Mouse (Mus musculus): ENCODE data around the gene Sugt1. TPM values are rescaled to one million over a fixed set of nuclear protein-coding genes. Genes with fewer than 3 reads are reported as not detected.

The Sugt1 gene
- total and polyA plus RNA-seq, 3 experiments, result 135 to 616 (median 175) TPM

- TF ChIP-seq POLR2AphosphoS5 (IDR thresholded peaks at IDR 0.05; ENCODE audit: borderline replicate concordance, low read depth, low read length), result no peak
- no peak for TF ChIP-seq HCFC1 (IDR thresholded peaks at IDR 0.05; ENCODE audit: low read depth, low read length)
- TF ChIP-seq TBP (IDR thresholded peaks at IDR 0.05; ENCODE audit: low read depth, low read length), result no peak
- TF ChIP-seq MYB (IDR thresholded peaks at IDR 0.05; ENCODE audit: low read depth, low read length), result no peak
- no peak for TF ChIP-seq EP300 (IDR thresholded peaks at IDR 0.05; ENCODE audit: low read depth in 1 of 2, low read length in 2 of 2)
- H3K36me3 ChIP-seq (ENCODE audit: control insufficient read depth in 1 of 2, insufficient read depth in 2 of 2, low read length in 2 of 2), result no peaks in the 10 kb centered on the region
- H3K4me3 ChIP-seq (ENCODE audit: control insufficient read depth in 1 of 2, insufficient read depth in 1 of 2, low read depth in 2 of 2, low read length in 2 of 2), result no peak overlapping the region
- H3K27me3 ChIP-seq (ENCODE audit: control insufficient read depth in 1 of 2, insufficient read depth in 2 of 2, low read length in 2 of 2), result peaks cover 0 to 1% of the 10 kb centered on the region in 2 experiments; a peak in 1 of 4 replicates
- DNase-seq (ENCODE audit: low read depth, low spot score), result no peak
- no peak overlapping the region for H3K27ac ChIP-seq (ENCODE audit: control insufficient read depth, low read depth, low read length)
- no peaks in the 10 kb centered on the region for H3K4me1 ChIP-seq (ENCODE audit: control insufficient read depth in 1 of 2, insufficient read depth in 2 of 2, low read length in 2 of 2)
- H3K9ac ChIP-seq (ENCODE audit: control insufficient read depth, low read depth, low read length, poor library complexity, severe bottlenecking), result no peak overlapping the region
- no peaks in the 10 kb centered on the region for H3K9me3 ChIP-seq (replicated peaks; ENCODE audit: insufficient read depth, low read length)
- H3K79me2 ChIP-seq (ENCODE audit: control insufficient read depth, insufficient read depth, low read length, poor library complexity), result no peaks in the 10 kb centered on the region
Measured at GRCm38 (mm10) chr14:79672567-79672966, 85.1 kb downstream of the Sugt1 start.

- Histone ChIP-seq H3K9ac (ENCODE audit: control insufficient read depth, low read depth, low read length, poor library complexity, severe bottlenecking) (no peak overlapping the region), H3K4me1 (ENCODE audit: control insufficient read depth in 1 of 2, insufficient read depth in 2 of 2, low read length in 2 of 2) (no peaks in the 10 kb centered on the region), H3K4me3 (ENCODE audit: control insufficient read depth in 1 of 2, insufficient read depth in 1 of 2, low read depth in 2 of 2, low read length in 2 of 2) (no peak overlapping the region), H3K9me3 (replicated peaks; ENCODE audit: insufficient read depth, low read length) (no peaks in the 10 kb centered on the region), H3K27me3 (ENCODE audit: control insufficient read depth in 1 of 2, insufficient read depth in 2 of 2, low read length in 2 of 2) (peaks cover 0 to 2% of the 10 kb centered on the region in 2 experiments; a peak in 2 of 4 replicates), H3K36me3 (ENCODE audit: control insufficient read depth in 1 of 2, insufficient read depth in 2 of 2, low read length in 2 of 2) (no peaks in the 10 kb centered on the region), H3K27ac (ENCODE audit: control insufficient read depth, low read depth, low read length) (no peak overlapping the region), H3K79me2 (ENCODE audit: control insufficient read depth, insufficient read depth, low read length, poor library complexity) (no peaks in the 10 kb centered on the region)
- no peak for DNase-seq (ENCODE audit: low read depth, low spot score)
- no peak for TF ChIP-seq EP300 (IDR thresholded peaks at IDR 0.05; ENCODE audit: low read depth in 1 of 2, low read length in 2 of 2)
- TF ChIP-seq POLR2A (IDR thresholded peaks at IDR 0.05; ENCODE audit: control insufficient read depth in 1 of 2, insufficient read depth in 1 of 2, low read depth in 1 of 2, low read length in 2 of 2, poor library complexity in 1 of 2), result no peak
Measured at GRCm38 (mm10) chr14:79673083-79674013, 85.9 kb downstream of the Sugt1 start.

- Histone ChIP-seq H3K79me2 (ENCODE audit: control insufficient read depth, insufficient read depth, low read length, poor library complexity) (no peaks in the 10 kb centered on the region), H3K9me3 (replicated peaks; ENCODE audit: insufficient read depth, low read length) (no peaks in the 10 kb centered on the region)
- TF ChIP-seq TAL1 (IDR thresholded peaks at IDR 0.05; ENCODE audit: low read length) (no peak), CHD1 (IDR thresholded peaks at IDR 0.05; ENCODE audit: low read depth, low read length) (no peak), KAT2A (conservative IDR thresholded peaks at IDR 0.05; ENCODE audit: low read depth, low read length) (no peak), MAX (IDR thresholded peaks at IDR 0.05; ENCODE audit: low read length) (no peak), GABPA (IDR thresholded peaks at IDR 0.05; ENCODE audit: low read depth, low read length) (no peak), SIN3A (IDR thresholded peaks at IDR 0.05; ENCODE audit: low read length) (no peak), ZC3H11A (IDR thresholded peaks at IDR 0.05; ENCODE audit: low read depth, low read length) (no peak), POLR2AphosphoS2 (IDR thresholded peaks at IDR 0.05; ENCODE audit: low read length) (no peak), ZKSCAN1 (IDR thresholded peaks at IDR 0.05; ENCODE audit: low read depth, low read length) (no peak), E2F4 (IDR thresholded peaks at IDR 0.05; ENCODE audit: borderline replicate concordance, low read depth, low read length) (no peak), UBTF (IDR thresholded peaks at IDR 0.05; ENCODE audit: borderline replicate concordance, insufficient read depth, low read depth, low read length) (no peak), MXI1 (IDR thresholded peaks at IDR 0.05; ENCODE audit: low read depth, low read length) (no peak), MEF2A (IDR thresholded peaks at IDR 0.05; ENCODE audit: extremely low read depth, insufficient replicate concordance, low read depth, low read length, poor library complexity, severe bottlenecking) (no peak), TBP (IDR thresholded peaks at IDR 0.05; ENCODE audit: low read depth, low read length) (no peak), ZNF384 (IDR thresholded peaks at IDR 0.05; ENCODE audit: low read depth, low read length) (no peak), BHLHE40 (IDR thresholded peaks at IDR 0.05; ENCODE audit: borderline replicate concordance, low read depth, low read length) (no peak), TCF12 (IDR thresholded peaks at IDR 0.05; ENCODE audit: low read depth, low read length) (no peak), GATA1 (IDR thresholded peaks at IDR 0.05; ENCODE audit: low read depth, low read length) (no peak)
Measured at GRCm38 (mm10) chr14:79677108-79677753, 89.7 kb downstream of the Sugt1 start.

More at GRCm38 (mm10) chr14:79677108-79677753, 89.7 kb downstream of the Sugt1 start:
- Histone ChIP-seq H3K36me3 (ENCODE audit: control insufficient read depth in 1 of 2, insufficient read depth in 2 of 2, low read length in 2 of 2) (no peaks in the 10 kb centered on the region), H3K9ac (ENCODE audit: control insufficient read depth, low read depth, low read length, poor library complexity, severe bottlenecking) (no peak overlapping the region), H3K27ac (ENCODE audit: control insufficient read depth, low read depth, low read length) (no peak overlapping the region), H3K27me3 (ENCODE audit: control insufficient read depth in 1 of 2, insufficient read depth in 2 of 2, low read length in 2 of 2) (peaks cover 0 to 2% of the 10 kb centered on the region in 2 experiments; a peak in 1 of 4 replicates), H3K4me3 (ENCODE audit: control insufficient read depth in 1 of 2, insufficient read depth in 1 of 2, low read depth in 2 of 2, low read length in 2 of 2) (no peak overlapping the region), H3K4me1 (ENCODE audit: control insufficient read depth in 1 of 2, insufficient read depth in 2 of 2, low read length in 2 of 2) (no peaks in the 10 kb centered on the region)
- DNase-seq (ENCODE audit: low read depth, low spot score), result no peak

Measured in MEL (cell line).